ENCODE assay signal across 38 mouse cellular contexts in the genomic region with DNA sequence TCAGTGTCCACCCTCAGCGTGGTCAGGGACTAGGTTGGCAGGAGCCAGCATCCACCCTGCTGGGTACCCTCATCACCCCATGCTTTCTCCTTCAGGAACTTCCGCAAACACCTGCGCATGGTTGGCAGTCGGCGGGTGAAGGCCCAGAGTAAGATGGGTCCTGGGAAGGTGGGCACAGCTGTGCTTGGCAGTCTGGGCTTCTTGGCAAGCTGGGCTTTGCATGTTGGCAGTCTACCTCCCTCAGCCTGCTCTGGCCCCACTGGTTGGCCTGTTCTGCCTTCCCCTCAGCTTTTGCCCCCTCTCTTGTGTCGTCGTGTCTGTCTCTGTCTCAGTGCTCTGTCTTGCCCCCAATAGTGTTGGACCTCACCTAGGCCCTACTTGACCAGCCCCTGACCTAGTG. TPM values are rescaled to one million over a fixed set of nuclear protein-coding genes. Genes with fewer than 3 reads are reported as not detected.
"Had no signal": no experiment of that assay in that cellular context is flagged by ENCODE, and none has a peak within 500 bp of the region (broad histone marks: within the 10 kb centered on the region; RNA-seq: fewer than 3 reads in every experiment).

No protein-coding gene starts in this region.

- H3K36me3 ChIP-seq: liver, embryonic 15.5 days had no signal

- ATAC-seq: inflammation-experienced regulatory T-cells, adult 6 months; intestine, embryonic 15.5 days; intestine, postnatal 0 days; liver, postnatal 0 days had no signal

- H3K9ac ChIP-seq: heart, embryonic 12.5 days; hindbrain, embryonic 12.5 days; hindbrain, embryonic 15.5 days; intestine, embryonic 15.5 days; limb, embryonic 12.5 days; liver, embryonic 13.5 days; liver, embryonic 15.5 days; liver, postnatal 0 days had no signal

- H3K4me2 ChIP-seq: heart, embryonic 12.5 days; hindbrain, embryonic 12.5 days; hindbrain, embryonic 15.5 days; intestine, embryonic 15.5 days; limb, embryonic 12.5 days; liver, embryonic 11.5 days; liver, embryonic 13.5 days; liver, embryonic 15.5 days had no signal

- H3K27me3 ChIP-seq: heart, embryonic 12.5 days; hindbrain, embryonic 12.5 days; hindbrain, embryonic 15.5 days; intestine, embryonic 15.5 days; limb, embryonic 12.5 days; liver, embryonic 13.5 days; liver, embryonic 15.5 days had no signal

- H3K4me3 ChIP-seq: gastrocnemius, adult 2 months; heart, embryonic 10.5 days; heart, embryonic 12.5 days; hindbrain, embryonic 10.5 days; hindbrain, embryonic 12.5 days; hindbrain, embryonic 15.5 days; intestine, embryonic 15.5 days; left cerebral cortex, adult 2 months; limb, embryonic 10.5 days; limb, embryonic 12.5 days; liver, embryonic 13.5 days; liver, embryonic 15.5 days had no signal

- DNase-seq: gastrocnemius, adult 2 months; gastrocnemius, postnatal 10 days; gastrocnemius, postnatal 25 days; heart, adult 18-20 months; heart, postnatal 10 days; heart, postnatal 4 days; kidney, adult 18-20 months; kidney, adult 8-10 months; kidney, postnatal 10 days; kidney, postnatal 25 days; kidney, postnatal 4 days; layer of hippocampus, adult 9-11 months; liver; liver, embryonic 13.5 days; liver, postnatal 0 days had no signal

- H3K27ac ChIP-seq: gastrocnemius, adult 2 months; heart, embryonic 10.5 days; hindbrain, embryonic 10.5 days; hindbrain, embryonic 12.5 days; hindbrain, embryonic 15.5 days; intestine, embryonic 15.5 days; left cerebral cortex, adult 2 months; limb, embryonic 10.5 days; limb, embryonic 12.5 days; liver, embryonic 13.5 days; liver, embryonic 15.5 days had no signal

- H3K9me3 ChIP-seq: heart, embryonic 10.5 days; heart, embryonic 12.5 days; hindbrain, embryonic 10.5 days; hindbrain, embryonic 12.5 days; hindbrain, embryonic 15.5 days; intestine, embryonic 15.5 days; limb, embryonic 10.5 days; limb, embryonic 12.5 days; liver, embryonic 13.5 days; liver, embryonic 15.5 days had no signal

RNA-seq across cellular contexts. Expression of gene Entpd8, which starts 21.2 kb away (rescaled TPM):
- total RNA-seq: gastrocnemius, adult 2 months; gastrocnemius, postnatal 10 days; gastrocnemius, postnatal 25 days; gastrocnemius, postnatal 4 days; granulocyte monocyte progenitor cell, adult 5-6 weeks; heart, adult 18-20 months; heart, adult 8-10 months; heart, postnatal 10 days; heart, postnatal 25 days; heart, postnatal 4 days; layer of hippocampus, adult 8-10 months; layer of hippocampus, postnatal 14 days; left cerebral cortex, adult 2 months; left cerebral cortex, postnatal 10 days; left cerebral cortex, postnatal 25 days had no signal
- polyA plus RNA-seq: heart, embryonic 12.5 days; heart, embryonic 14.5 days; hindbrain, embryonic 10.5 days; hindbrain, embryonic 12.5 days; limb, embryonic 10.5 days; limb, embryonic 12.5 days had no signal

RNA-seq across cellular contexts. Expression of gene Noxa1, which starts 36.0 kb away (rescaled TPM):
- total RNA-seq: gastrocnemius, adult 2 months; gastrocnemius, postnatal 10 days; gastrocnemius, postnatal 25 days; gastrocnemius, postnatal 4 days; granulocyte monocyte progenitor cell, adult 5-6 weeks; heart, adult 18-20 months; heart, adult 8-10 months; heart, postnatal 10 days; heart, postnatal 25 days; heart, postnatal 4 days; layer of hippocampus, adult 8-10 months; layer of hippocampus, postnatal 14 days; left cerebral cortex, adult 2 months; left cerebral cortex, postnatal 10 days; left cerebral cortex, postnatal 25 days had no signal
- polyA plus RNA-seq: heart, embryonic 14.5 days; heart, embryonic 16.5 days; hindbrain, embryonic 15.5 days; limb, embryonic 12.5 days had no signal
